Mouse (Mus musculus): ENCODE measurements around the gene Klf12.
"Not testable (repeated sequence)": the region's sequence is repeated elsewhere in the genome, so short reads cannot be mapped to it uniquely, and the experiment has no call there.

Klf12 gene

GRCm38 (mm10) chr14:99894062-99894461 is 390.4 kb downstream of the Klf12 start:
- DNase-seq (ENCODE audit: extremely low spot score, low spot score), result no peak

GRCm38 (mm10) chr14:99886503-99886902 is 398.0 kb downstream of the Klf12 start:
- no peak for DNase-seq (ENCODE audit: extremely low spot score, low spot score)

GRCm38 (mm10) chr14:99885562-99885961 is 398.9 kb downstream of the Klf12 start:
- no peak for DNase-seq (ENCODE audit: extremely low spot score, low spot score)

- DNase-seq (ENCODE audit: extremely low spot score, low spot score), result no peak
Measured at GRCm38 (mm10) chr14:99885128-99885527, 399.4 kb downstream of the Klf12 start.

GRCm38 (mm10) chr14:99876791-99877578 is 407.5 kb downstream of the Klf12 start:
- DNase-seq (ENCODE audit: extremely low spot score, low spot score), result no peak

DNA sequence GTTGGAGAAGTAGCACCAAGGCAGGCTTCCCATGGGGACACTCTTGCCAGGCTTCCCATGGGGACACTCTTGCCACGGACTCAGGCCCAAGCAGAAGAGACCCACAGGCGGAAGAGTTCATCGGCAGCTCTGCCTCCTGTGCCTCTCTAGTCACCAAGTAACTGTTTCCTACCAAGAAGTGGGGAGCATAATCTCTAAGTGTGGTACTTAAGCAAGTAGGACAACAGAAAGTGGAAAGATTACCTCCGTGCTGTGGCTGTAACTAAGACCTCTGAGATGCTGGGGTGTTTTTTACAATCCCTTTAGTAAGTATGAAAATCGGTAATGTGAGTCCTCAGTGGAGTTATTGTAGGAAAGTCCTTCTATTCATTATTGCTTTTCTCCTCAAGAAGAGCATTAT is 410.8 kb downstream of the Klf12 start:
- DNase-seq (ENCODE audit: extremely low spot score, low spot score), result no peak

DNA sequence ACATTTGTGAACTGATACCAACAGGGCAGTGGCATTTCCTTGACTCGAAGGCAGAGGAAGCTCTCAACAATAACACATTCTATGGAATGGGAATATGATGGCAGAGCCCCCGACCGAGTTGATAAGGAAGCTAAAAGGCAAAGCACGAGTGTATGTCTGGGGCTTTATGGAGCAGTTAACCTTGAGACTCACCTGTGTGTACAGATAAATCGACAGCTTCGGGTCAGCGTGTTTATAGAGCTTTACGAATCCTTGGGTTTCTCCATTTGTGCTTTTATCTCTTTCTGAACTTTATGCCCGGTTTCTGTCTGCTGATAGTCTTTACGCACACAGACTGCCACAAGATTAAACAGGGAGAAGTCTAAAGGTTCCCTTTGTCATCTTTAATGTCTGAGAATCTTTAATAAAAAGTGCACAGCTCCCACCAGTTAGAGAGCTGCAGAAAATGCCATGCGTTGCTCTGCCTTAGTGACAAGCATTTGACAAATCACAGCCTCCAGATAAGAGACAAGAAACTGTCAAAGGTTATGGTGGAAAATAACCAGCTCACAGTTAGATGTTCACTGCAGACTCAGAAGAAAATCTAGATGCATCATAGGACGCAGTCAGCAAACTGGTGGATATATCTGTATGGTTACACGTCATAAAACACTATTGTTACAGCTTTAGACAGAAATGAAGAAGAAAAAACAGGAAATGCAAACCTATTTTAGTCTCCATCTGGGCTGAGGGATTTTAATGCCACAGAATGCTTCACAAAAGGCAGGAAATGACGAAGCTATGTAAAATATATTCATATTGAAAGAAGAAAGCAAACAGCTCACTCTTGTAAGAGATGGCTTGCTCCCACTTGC is 428.1 kb downstream of the Klf12 start:
- no peak for DNase-seq (ENCODE audit: extremely low spot score, low spot score)

DNA sequence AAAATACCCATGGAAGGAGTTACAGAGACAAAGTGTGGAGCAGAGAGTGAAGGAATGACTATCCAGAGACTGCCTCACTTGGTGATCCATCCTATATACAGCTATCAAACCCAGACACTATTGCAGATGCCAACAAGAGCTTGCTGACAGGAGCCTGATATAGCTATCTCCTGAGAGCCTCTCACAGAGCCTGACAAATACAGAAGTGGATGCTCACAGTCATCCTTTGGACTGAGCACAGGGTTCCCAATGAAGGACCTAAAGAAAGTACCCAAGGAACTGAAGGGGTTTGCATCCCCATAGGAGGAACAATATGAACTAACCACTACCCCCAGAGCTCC is 430.0 kb downstream of the Klf12 start:
- not testable (repeated sequence) for DNase-seq (ENCODE audit: extremely low spot score, low spot score)

GRCm38 (mm10) chr14:99853769-99854466 is 430.6 kb downstream of the Klf12 start:
- not testable (repeated sequence) for DNase-seq (ENCODE audit: extremely low spot score, low spot score)

DNA sequence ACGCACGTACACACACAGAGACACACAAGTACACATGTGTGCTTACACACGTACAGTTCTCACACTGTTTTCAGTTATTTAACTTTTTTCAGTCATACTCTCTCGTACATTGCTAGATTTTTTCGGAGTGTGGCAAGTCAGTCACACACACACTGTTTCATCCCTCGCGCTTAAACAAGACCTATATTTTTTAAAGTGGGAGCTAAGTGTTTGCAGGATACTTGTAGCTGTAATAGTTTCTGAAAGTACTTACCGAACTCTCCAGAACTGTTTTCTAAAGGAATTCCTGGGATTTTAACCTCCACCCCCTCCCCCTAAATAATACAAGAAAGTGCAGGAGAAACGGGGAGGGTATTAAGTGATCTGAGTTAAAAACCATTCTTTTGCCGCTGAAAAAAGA is 434.1 kb downstream of the Klf12 start:
- DNase-seq (ENCODE audit: extremely low spot score, low spot score), result no peak

- no peak for DNase-seq (ENCODE audit: extremely low spot score, low spot score)
Measured at GRCm38 (mm10) chr14:99847502-99847901, 437.0 kb downstream of the Klf12 start.

DNA sequence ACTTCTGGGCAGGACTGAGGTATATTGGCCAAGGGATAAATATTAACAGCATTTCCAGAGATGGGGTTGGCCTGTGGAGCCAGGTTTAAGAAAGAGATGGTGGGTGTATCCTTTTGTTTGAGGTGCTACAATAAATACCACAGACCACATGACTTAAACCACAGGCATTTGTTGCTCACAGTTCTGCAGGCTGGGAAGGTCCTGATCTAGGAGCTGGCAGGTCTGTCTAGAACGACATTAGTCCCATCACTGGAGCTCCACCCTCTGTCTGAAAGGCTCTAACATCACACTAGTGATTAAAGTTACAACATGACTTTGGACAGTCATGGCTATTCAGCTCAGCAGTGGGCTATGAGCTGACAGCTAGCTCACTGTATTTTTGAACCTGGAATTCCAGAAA is 457.8 kb downstream of the Klf12 start:
- DNase-seq (ENCODE audit: extremely low spot score, low spot score), result no peak

Measured in neural tube, embryonic 10.5 days (tissue).